29 mouse cellular contexts compared by ENCODE assay signal in genomic region chr7:63885025-63885424, GRCm38 (mm10). TPM values are rescaled to one million over a fixed set of nuclear protein-coding genes. Genes with fewer than 3 reads are reported as not detected.
"Had no signal": no experiment of that assay in that cellular context is flagged by ENCODE, and none has a peak within 500 bp of the region (broad histone marks: within the 10 kb centered on the region; RNA-seq: fewer than 3 reads in every experiment).

No protein-coding gene starts in this region.

- H3K9me3 ChIP-seq: limb, embryonic 10.5 days; limb, embryonic 13.5 days; liver, embryonic 12.5 days; liver, embryonic 15.5 days; neural tube, embryonic 12.5 days; stomach, embryonic 15.5 days had no signal

- H3K27me3 ChIP-seq: limb, embryonic 13.5 days; liver, embryonic 15.5 days; neural tube, embryonic 12.5 days; stomach, embryonic 15.5 days had no signal

- DNase-seq: kidney, adult 18-20 months; kidney, postnatal 25 days; layer of hippocampus, adult 9-11 months; liver; lung, adult 18-20 months; lung, postnatal 10 days; lung, postnatal 36 days; midbrain, embryonic 14.5 days; retina, postnatal 1 day; right cerebral cortex, postnatal 25 days; spleen, adult 18-20 months; thymus, postnatal 25 days had no signal

- H3K4me3 ChIP-seq: layer of hippocampus, adult 2 months; limb, embryonic 10.5 days; limb, embryonic 13.5 days; liver, embryonic 12.5 days; liver, embryonic 15.5 days; neural tube, embryonic 12.5 days; stomach, embryonic 15.5 days had no signal

- H3K9ac ChIP-seq: limb, embryonic 13.5 days; liver, embryonic 12.5 days; liver, embryonic 15.5 days; neural tube, embryonic 12.5 days; stomach, embryonic 15.5 days had no signal

- H3K4me1 ChIP-seq: limb, embryonic 10.5 days; liver, embryonic 15.5 days; neural tube, embryonic 12.5 days had no signal

- H3K27ac ChIP-seq: kidney, postnatal 0 days; layer of hippocampus, adult 2 months; limb, embryonic 10.5 days; limb, embryonic 13.5 days; liver, embryonic 12.5 days; liver, embryonic 15.5 days; neural tube, embryonic 12.5 days; stomach, embryonic 15.5 days had no signal

- ATAC-seq: liver, embryonic 12.5 days had no signal

- H3K4me2 ChIP-seq: limb, embryonic 13.5 days; liver, embryonic 12.5 days; liver, embryonic 15.5 days; midbrain, embryonic 11.5 days; neural tube, embryonic 12.5 days; stomach, embryonic 15.5 days had no signal

RNA-seq across cellular contexts. Expression of gene E030018B13Rik, which starts 31.6 kb away (rescaled TPM):
- total RNA-seq: layer of hippocampus, adult 2 months; layer of hippocampus, postnatal 25 days; left cerebral cortex, adult 18-20 months; left cerebral cortex, postnatal 25 days; megakaryocyte progenitor cell, adult 5-6 weeks; megakaryocyte-erythroid progenitor cell, adult 5-6 weeks; midbrain, postnatal 0 days; neutrophil, adult 5-6 weeks had no signal
- polyA plus RNA-seq: kidney, postnatal 0 days; large intestine, adult 2 months; limb, embryonic 10.5 days; liver, embryonic 12.5 days; liver, embryonic 15.5 days; midbrain, embryonic 14.5 days; midbrain, postnatal 0 days had no signal
